Mouse (Mus musculus) liver, embryonic 16.5 days (tissue): Measurements from ENCODE around the gene Rbbp9. TPM values are rescaled to one million over a fixed set of nuclear protein-coding genes. Genes with fewer than 3 reads are reported as not detected.

ENCODE experiments used
- ATAC-seq: fragments of 200-750 bp; cut with Nextera tagmentation; 2 replicates; pipeline ENCODE4 v1.8.0; 2017; ENCODE audit warnings: low read depth, mild to moderate bottlenecking, moderate number of reproducible peaks, moderate library complexity
- H3K27ac ChIP-seq: fragments of 300-500 bp; sonication (generic); 2 replicates; pipeline ENCODE4 v1.5.1; 2014; ENCODE audit warnings: mild to moderate bottlenecking, low read length
- H3K27me3 ChIP-seq: fragments of 300-500 bp; sonication (generic); 2 replicates; pipeline ENCODE4 v1.6.1; 2014; ENCODE audit warnings: low read depth, low read length, mixed read lengths; ENCODE audit not compliant: control insufficient read depth, insufficient read depth
- H3K36me3 ChIP-seq: fragments of 300-500 bp; sonication (generic); 2 replicates; pipeline ENCODE4 v1.6.1; 2014; ENCODE audit warnings: mild to moderate bottlenecking; ENCODE audit not compliant: control insufficient read depth, insufficient read depth
- H3K4me1 ChIP-seq: fragments of 300-500 bp; sonication (generic); 2 replicates; pipeline ENCODE4 v1.6.1; 2014; ENCODE audit warnings: low read depth, low read length, mixed read lengths; ENCODE audit not compliant: control insufficient read depth
- H3K4me2 ChIP-seq: fragments of 300-500 bp; sonication (generic); 2 replicates; pipeline ENCODE4 v1.6.1; 2014; ENCODE audit warnings: low read depth, low read length, mixed read lengths
- H3K4me3 ChIP-seq: fragments of 300-500 bp; sonication (generic); 2 replicates; pipeline ENCODE4 v1.5.1; 2014; ENCODE audit warnings: low read depth, mild to moderate bottlenecking, low read length
- H3K9ac ChIP-seq: fragments of 300-500 bp; sonication (generic); 2 replicates; pipeline ENCODE4 v1.6.1; 2014; ENCODE audit warnings: low read depth, low read length
- H3K9me3 ChIP-seq: fragments of 300-500 bp; sonication (generic); replicated peaks from 2 replicates; pipeline ENCODE4 v1.6.1; 2016; ENCODE audit warnings: low read length; ENCODE audit not compliant: control insufficient read depth
- WGBS: fragments of 180-500 bp; shearing (Covaris S2); extraction: QIAGEN DNeasy Blood & Tissue Kit; methylation state at CpG from one replicate; pipeline ENCODE4 v1.1.7; 2014; ENCODE audit not compliant: insufficient replicate concordance; 5-methylcytosine and 5-hydroxymethylcytosine counted together
- polyA plus RNA-seq: library from polyadenylated mRNA; unstranded; fragments of >200 nt; fragmentation: Nextera tagmentation; extraction: Ambion mirVana; gene quantifications from 2 replicates; pipeline ENCODE4 v1.2.1, GENCODE M21; 2015

The Rbbp9 gene
- polyA plus RNA-seq, 1 experiment from 2014 or later: 9.7 TPM

DNA sequence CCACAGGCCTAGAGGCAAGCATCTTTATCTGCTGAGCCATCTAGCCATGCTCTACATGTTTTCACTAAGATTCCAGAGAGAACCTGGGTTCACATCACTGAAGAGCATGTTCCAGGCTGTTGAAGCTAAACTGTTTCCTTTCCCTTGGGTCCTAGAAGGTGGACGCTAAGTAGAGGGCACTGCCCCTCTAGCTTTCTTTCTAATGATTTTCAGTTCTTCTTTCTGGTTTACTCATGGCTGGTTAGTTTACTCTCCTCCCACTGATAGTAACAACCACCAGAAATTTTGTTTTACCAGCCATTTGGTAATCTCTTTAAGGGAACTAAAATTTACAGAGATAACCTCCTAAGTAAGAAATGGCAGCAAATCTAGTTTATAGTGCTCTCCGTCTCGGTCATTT, 3.2 kb upstream of the Rbbp9 start:
- no peak overlapping the region for H3K4me3 ChIP-seq
- ATAC-seq: no peak
- H3K27me3 ChIP-seq: no peaks in the 10 kb centered on the region
- H3K9ac ChIP-seq: no peak overlapping the region
- H3K27ac ChIP-seq: no peak overlapping the region
- no peak overlapping the region for H3K4me2 ChIP-seq
- no peaks in the 10 kb centered on the region for H3K9me3 ChIP-seq
- H3K36me3 ChIP-seq: no peaks in the 10 kb centered on the region
- peaks cover 11% of the 10 kb centered on the region for H3K4me1 ChIP-seq
- WGBS: 89% methylated on average over 3 of the region's 3 CpGs

- H3K4me2 ChIP-seq: no peak overlapping the region
- H3K27ac ChIP-seq: no peak overlapping the region
- H3K27me3 ChIP-seq: no peaks in the 10 kb centered on the region
- H3K9ac ChIP-seq: no peak overlapping the region
- no peak for ATAC-seq
- no peaks in the 10 kb centered on the region for H3K4me1 ChIP-seq
- 60% methylated on average over 4 of the region's 4 CpGs for WGBS
- H3K4me3 ChIP-seq: no peak overlapping the region
- no peaks in the 10 kb centered on the region for H3K9me3 ChIP-seq
- H3K36me3 ChIP-seq: no peaks in the 10 kb centered on the region
Observed at GRCm38 (mm10) chr2:144547559-144547958, 3.1 kb downstream of the Rbbp9 start.

DNA sequence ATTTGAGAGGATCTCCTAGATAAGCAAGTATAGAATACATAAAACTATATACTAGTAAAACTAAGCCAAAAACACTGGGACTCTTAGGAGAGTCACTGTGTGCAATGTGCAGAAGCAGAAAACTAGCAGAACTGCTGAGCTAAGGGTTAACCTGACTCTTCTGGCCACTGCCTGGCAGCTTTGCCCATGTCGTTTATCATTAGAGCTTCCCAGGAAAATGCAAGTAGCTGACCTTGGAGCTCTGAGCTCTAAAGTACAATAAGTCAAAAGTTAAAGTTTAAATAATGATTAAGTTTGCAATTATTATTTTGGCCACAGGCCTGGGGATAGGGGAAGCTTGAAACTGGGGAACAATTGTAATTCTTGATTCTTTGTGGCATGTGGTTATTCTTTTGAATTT, 5.2 kb downstream of the Rbbp9 start:
- Histone ChIP-seq H3K4me1 (no peaks in the 10 kb centered on the region), H3K36me3 (no peaks in the 10 kb centered on the region), H3K27ac (no peak overlapping the region), H3K27me3 (no peaks in the 10 kb centered on the region), H3K9me3 (no peaks in the 10 kb centered on the region), H3K4me2 (no peak overlapping the region), H3K9ac (no peak overlapping the region), H3K4me3 (no peak overlapping the region)
- no peak for ATAC-seq
- WGBS: 45% methylated on average over 1 of the region's 1 CpGs

- WGBS: 80% methylated on average over 2 of the region's 2 CpGs
- Histone ChIP-seq H3K4me2 (no peak overlapping the region), H3K4me1 (no peaks in the 10 kb centered on the region), H3K9me3 (no peaks in the 10 kb centered on the region), H3K27me3 (no peaks in the 10 kb centered on the region), H3K36me3 (no peaks in the 10 kb centered on the region), H3K27ac (no peak overlapping the region), H3K9ac (no peak overlapping the region), H3K4me3 (no peak overlapping the region)
- no peak for ATAC-seq
Observed at GRCm38 (mm10) chr2:144545061-144545460, 5.6 kb downstream of the Rbbp9 start.

DNA sequence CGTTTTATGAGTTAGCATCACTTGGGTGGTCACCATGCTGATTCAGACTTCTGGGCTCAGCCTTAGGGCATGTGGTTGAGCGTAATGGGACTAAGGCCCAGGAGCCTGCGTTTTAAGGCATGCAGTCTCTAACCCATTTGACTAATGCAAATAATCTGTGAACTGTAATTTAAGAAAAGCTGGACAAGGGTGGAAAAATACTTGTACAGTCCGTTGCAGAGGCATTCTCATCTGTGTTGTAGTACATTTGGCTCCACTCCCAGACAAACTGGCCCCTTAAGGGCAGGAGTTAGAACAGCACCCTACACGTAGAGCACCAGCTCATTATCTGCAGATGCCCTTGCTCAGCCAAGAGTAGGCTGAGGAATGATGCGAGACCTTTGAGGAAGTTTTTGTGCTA, 6.0 kb downstream of the Rbbp9 start:
- no peak overlapping the region for H3K9ac ChIP-seq
- 0 out of 2 replicates have a peak, but pooled peaks have one; percentile 24 for ATAC-seq

GRCm38 (mm10) chr2:144543670-144544069, 7.0 kb downstream of the Rbbp9 start:
- ATAC-seq: 0 out of 2 replicates have a peak, but pooled peaks have one; percentile 19
- Histone ChIP-seq H3K4me3 (no peak overlapping the region), H3K4me2 (no peak overlapping the region), H3K36me3 (peaks cover 6% of the 10 kb centered on the region; the same call in 1 of the 2 replicates), H3K27ac (no peak overlapping the region), H3K4me1 (no peaks in the 10 kb centered on the region), H3K9me3 (no peaks in the 10 kb centered on the region), H3K27me3 (no peaks in the 10 kb centered on the region), H3K9ac (no peak overlapping the region)
- WGBS: 71% methylated on average over 6 of the region's 6 CpGs

More for the DNA sequence above, 6.0 kb downstream of the Rbbp9 start:
- 71% methylated on average over 6 of the region's 6 CpGs for WGBS
- Histone ChIP-seq H3K27ac (no peak overlapping the region), H3K36me3 (no peaks in the 10 kb centered on the region), H3K9me3 (no peaks in the 10 kb centered on the region), H3K27me3 (no peaks in the 10 kb centered on the region), H3K4me2 (no peak overlapping the region), H3K4me1 (no peaks in the 10 kb centered on the region), H3K4me3 (no peak overlapping the region)

- 76% methylated on average over 4 of the region's 4 CpGs for WGBS
- Histone ChIP-seq H3K9ac (no peak overlapping the region), H3K27ac (no peak overlapping the region), H3K27me3 (no peaks in the 10 kb centered on the region), H3K9me3 (no peaks in the 10 kb centered on the region), H3K4me1 (no peaks in the 10 kb centered on the region), H3K4me3 (no peak overlapping the region), H3K4me2 (no peak overlapping the region), H3K36me3 (peaks cover 24% of the 10 kb centered on the region)
- no peak for ATAC-seq
Observed at GRCm38 (mm10) chr2:144541246-144541645, 9.4 kb downstream of the Rbbp9 start.

DNA sequence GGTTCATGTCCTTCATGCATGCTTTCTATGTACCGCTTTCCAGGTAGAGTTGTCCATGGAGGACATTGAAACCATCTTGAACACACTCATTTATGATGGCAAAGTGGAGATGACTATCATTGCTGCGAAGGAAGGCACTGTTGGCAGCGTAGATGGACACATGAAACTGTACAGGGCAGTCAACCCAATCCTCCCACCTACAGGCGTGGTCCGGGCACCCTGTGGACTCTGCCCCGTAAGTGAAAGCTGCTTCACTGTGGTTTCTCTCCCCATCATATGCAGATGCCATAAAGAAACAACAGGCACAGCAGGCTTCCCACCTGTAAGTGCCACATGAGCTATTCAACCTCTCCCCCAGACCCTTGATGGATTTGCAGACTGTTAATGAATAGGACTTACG, 13.5 kb downstream of the Rbbp9 start:
- H3K4me2 ChIP-seq: no peak overlapping the region
- WGBS: 85% methylated on average over 7 of the region's 7 CpGs
- H3K9ac ChIP-seq: no peak overlapping the region
- no peaks in the 10 kb centered on the region for H3K9me3 ChIP-seq
- no peak for ATAC-seq
- no peak overlapping the region for H3K27ac ChIP-seq
- no peak overlapping the region for H3K4me3 ChIP-seq
- H3K4me1 ChIP-seq: no peaks in the 10 kb centered on the region
- peaks cover 56% of the 10 kb centered on the region for H3K36me3 ChIP-seq
- no peaks in the 10 kb centered on the region for H3K27me3 ChIP-seq

GRCm38 (mm10) chr2:144527821-144528174, 22.9 kb downstream of the Rbbp9 start:
- peak overlapping the region; percentile 81 for H3K4me3 ChIP-seq
- peaks cover 10% of the 10 kb centered on the region for H3K27me3 ChIP-seq
- H3K36me3 ChIP-seq: peaks cover 3% of the 10 kb centered on the region
- H3K9me3 ChIP-seq: no peaks in the 10 kb centered on the region
- H3K4me2 ChIP-seq: peak overlapping the region; percentile 96
- 0% methylated on average over 25 of the region's 25 CpGs for WGBS
- H3K9ac ChIP-seq: peak overlapping the region; percentile 84
- ATAC-seq: peak; percentile 11
- peaks cover 14% of the 10 kb centered on the region for H3K4me1 ChIP-seq
- H3K27ac ChIP-seq: peak overlapping the region; percentile 86
